In the genomic region with DNA sequence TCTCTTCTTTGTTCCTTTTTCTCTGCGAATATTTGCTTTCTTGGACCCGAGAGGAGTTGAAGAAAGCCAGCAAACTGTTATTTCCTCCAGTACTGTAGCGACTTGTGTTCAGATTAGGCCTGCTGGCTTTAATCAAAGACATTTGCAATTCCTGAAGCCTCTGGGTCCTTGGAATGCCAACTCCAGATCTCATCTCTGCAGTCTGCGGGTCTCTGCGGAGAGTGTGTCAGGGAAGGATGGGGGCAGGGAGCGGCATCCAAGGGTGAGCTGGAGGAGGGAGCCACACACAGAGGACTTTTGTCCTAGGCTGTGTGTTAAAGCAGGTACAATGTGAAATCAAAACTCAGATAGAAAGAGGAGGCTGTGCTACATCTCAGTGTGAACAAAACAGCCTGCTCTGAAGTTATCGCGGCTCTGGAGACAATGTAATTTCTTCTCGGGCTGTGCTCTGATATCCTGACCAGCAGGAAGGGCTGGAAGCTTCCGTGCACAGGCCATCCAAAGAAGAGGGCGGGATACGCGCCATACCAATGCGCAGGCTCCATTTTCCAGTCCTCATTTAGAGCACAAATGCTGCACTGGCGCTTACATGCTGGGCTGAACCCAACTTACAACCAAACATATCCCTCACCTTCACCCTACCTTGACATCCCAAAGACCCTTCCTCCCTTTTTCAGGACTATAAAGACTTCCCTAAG, we compare ENCODE assay signal across 17 mouse cellular contexts.
A peak's percentile ranks its signal among the peaks of the same experiment; 100 is the strongest.
DNase-seq lines count a peak whose midpoint lies in the region; ATAC-seq and TF ChIP-seq lines count a peak whose summit lies in the region.
"Had no signal": no experiment of that assay in that cellular context is flagged by ENCODE, and none has a peak within 500 bp of the region (broad histone marks: within the 10 kb centered on the region; RNA-seq: fewer than 3 reads in every experiment).

No protein-coding gene starts in this region.

- TF ChIP-seq CTCF in brain, embryonic 14.5 days (IDR thresholded peaks at IDR 0.05; ENCODE audit: borderline replicate concordance, extremely low read depth, insufficient read depth, insufficient read length): no peak

- no peak for ATAC-seq in forebrain, embryonic 11.5 days (replicated peaks; ENCODE audit: low FRiP score)
- no peak for ATAC-seq in forebrain, embryonic 13.5 days
- ATAC-seq in hindbrain, embryonic 13.5 days (ENCODE audit: low FRiP score): no peak
- ATAC-seq: activated CD4-positive, CD25-positive, alpha-beta regulatory T cell, adult 4 months; intestine, postnatal 0 days; midbrain, embryonic 15.5 days had no signal

- H3K4me3 ChIP-seq in forebrain, embryonic 11.5 days (ENCODE audit: low read depth, low read length): no peak overlapping the region
- H3K4me3 ChIP-seq in forebrain, embryonic 13.5 days: no peak overlapping the region
- peak overlapping the region; percentile 22; the same call in 1 of the 2 replicates for H3K4me3 ChIP-seq in heart, embryonic 10.5 days
- no peak overlapping the region for H3K4me3 ChIP-seq in hindbrain, embryonic 13.5 days
- H3K4me3 ChIP-seq: limb, embryonic 15.5 days; midbrain, embryonic 15.5 days; neural tube, embryonic 13.5 days had no signal

- 53% methylated on average over 15 of the region's 15 CpGs for WGBS in forebrain, embryonic 11.5 days
- WGBS in forebrain, embryonic 13.5 days: 48% methylated on average over 15 of the region's 15 CpGs
- 36% methylated on average over 15 of the region's 15 CpGs for WGBS in heart, embryonic 10.5 days
- 55% methylated on average over 15 of the region's 15 CpGs for WGBS in hindbrain, embryonic 13.5 days

- no peak overlapping the region for H3K27ac ChIP-seq in forebrain, embryonic 11.5 days (ENCODE audit: low read depth, low read length)
- H3K27ac ChIP-seq in forebrain, embryonic 13.5 days: no peak overlapping the region
- H3K27ac ChIP-seq in heart, embryonic 10.5 days: 0 out of 2 replicates have a peak overlapping the region, but pooled peaks have one; percentile 25
- H3K27ac ChIP-seq in hindbrain, embryonic 13.5 days: no peak overlapping the region
- H3K27ac ChIP-seq: limb, embryonic 15.5 days; midbrain, embryonic 15.5 days; neural tube, embryonic 13.5 days had no signal

- no peak for TF ChIP-seq POLR2A in brain, embryonic 14.5 days (IDR thresholded peaks at IDR 0.05; ENCODE audit: borderline replicate concordance, extremely low read depth, insufficient read depth, insufficient read length, poor library complexity, severe bottlenecking)

- no peak overlapping the region for H3K4me2 ChIP-seq in forebrain, embryonic 11.5 days (ENCODE audit: low read depth, low read length, severe bottlenecking)
- no peak overlapping the region for H3K4me2 ChIP-seq in forebrain, embryonic 13.5 days
- H3K4me2 ChIP-seq in hindbrain, embryonic 13.5 days: no peak overlapping the region
- H3K4me2 ChIP-seq: limb, embryonic 15.5 days; midbrain, embryonic 15.5 days; neural tube, embryonic 13.5 days had no signal

- H3K27me3 ChIP-seq in forebrain, embryonic 11.5 days (ENCODE audit: control insufficient read depth, insufficient read depth, low read length): no peaks in the 10 kb centered on the region; the same call in 1 of the 2 replicates
- H3K27me3 ChIP-seq in forebrain, embryonic 13.5 days: no peaks in the 10 kb centered on the region
- H3K27me3 ChIP-seq in heart, embryonic 10.5 days (ENCODE audit: insufficient read depth, poor library complexity, severe bottlenecking): no peaks in the 10 kb centered on the region
- peaks cover 4% of the 10 kb centered on the region; the same call in 1 of the 2 replicates for H3K27me3 ChIP-seq in hindbrain, embryonic 13.5 days
- H3K27me3 ChIP-seq: limb, embryonic 15.5 days; midbrain, embryonic 15.5 days; neural tube, embryonic 13.5 days had no signal

- no peaks in the 10 kb centered on the region for H3K4me1 ChIP-seq in forebrain, embryonic 11.5 days (replicated peaks; ENCODE audit: control insufficient read depth, insufficient read depth, low read length)
- H3K4me1 ChIP-seq in forebrain, embryonic 13.5 days: 0 out of 2 replicates have a peak, but pooled peaks cover 4% of the 10 kb centered on the region
- peaks cover 11% of the 10 kb centered on the region for H3K4me1 ChIP-seq in heart, embryonic 10.5 days
- H3K4me1 ChIP-seq in hindbrain, embryonic 13.5 days (replicated peaks): peaks cover 10% of the 10 kb centered on the region; the same call in 1 of the 2 replicates
- H3K4me1 ChIP-seq: limb, embryonic 15.5 days had no signal

- H3K36me3 ChIP-seq in forebrain, embryonic 11.5 days (ENCODE audit: control insufficient read depth, insufficient read depth, low read length): no peaks in the 10 kb centered on the region
- no peaks in the 10 kb centered on the region for H3K36me3 ChIP-seq in forebrain, embryonic 13.5 days (ENCODE audit: poor library complexity, severe bottlenecking)
- no peaks in the 10 kb centered on the region for H3K36me3 ChIP-seq in heart, embryonic 10.5 days
- H3K36me3 ChIP-seq in hindbrain, embryonic 13.5 days: no peaks in the 10 kb centered on the region
- H3K36me3 ChIP-seq: G1E; limb, embryonic 15.5 days; midbrain, embryonic 15.5 days; neural tube, embryonic 13.5 days had no signal

- H3K9me3 ChIP-seq in forebrain, embryonic 11.5 days (ENCODE audit: control insufficient read depth, low read length): no peaks in the 10 kb centered on the region
- 0 out of 2 replicates have a peak, but pooled peaks cover 2% of the 10 kb centered on the region for H3K9me3 ChIP-seq in forebrain, embryonic 13.5 days (replicated peaks)
- no peaks in the 10 kb centered on the region for H3K9me3 ChIP-seq in heart, embryonic 10.5 days
- no peaks in the 10 kb centered on the region for H3K9me3 ChIP-seq in hindbrain, embryonic 13.5 days
- H3K9me3 ChIP-seq: limb, embryonic 15.5 days; midbrain, embryonic 15.5 days; neural tube, embryonic 13.5 days had no signal

- H3K9ac ChIP-seq in forebrain, embryonic 11.5 days (ENCODE audit: low read length): no peak overlapping the region
- no peak overlapping the region for H3K9ac ChIP-seq in forebrain, embryonic 13.5 days
- no peak overlapping the region for H3K9ac ChIP-seq in hindbrain, embryonic 13.5 days
- H3K9ac ChIP-seq: limb, embryonic 15.5 days; midbrain, embryonic 15.5 days; neural tube, embryonic 13.5 days had no signal

- peak; percentile 48 for DNase-seq in forebrain, embryonic 11.5 days (ENCODE audit: low spot score)
- DNase-seq in brain, embryonic 14.5 days (ENCODE audit: low read depth): peak; percentile 14
- DNase-seq in heart, embryonic 10.5 days (ENCODE audit: low spot score): no peak
- DNase-seq in heart, postnatal 4 days: peak; percentile 12
- no peak for DNase-seq in urinary bladder, postnatal 10 days (ENCODE audit: low spot score)
- no peak for DNase-seq in layer of hippocampus, postnatal 36 days
- DNase-seq: cerebellum, postnatal 10 days; kidney, postnatal 14 days; thymus, adult 18-20 months had no signal

Comparison
In these comparisons a context has a peak if more than half of its experiments do, and no peak if none do; other contexts are left out.
1. DNase-seq: peak in forebrain, embryonic 11.5 days (single experiment), brain, embryonic 14.5 days (single experiment) and heart, postnatal 4 days (single experiment); none in heart, embryonic 10.5 days (single experiment), urinary bladder, postnatal 10 days (single experiment) and layer of hippocampus, postnatal 36 days (0 of 2).